Mouse (Mus musculus): ENCODE results near the gene Tcf7l2.

DNA sequence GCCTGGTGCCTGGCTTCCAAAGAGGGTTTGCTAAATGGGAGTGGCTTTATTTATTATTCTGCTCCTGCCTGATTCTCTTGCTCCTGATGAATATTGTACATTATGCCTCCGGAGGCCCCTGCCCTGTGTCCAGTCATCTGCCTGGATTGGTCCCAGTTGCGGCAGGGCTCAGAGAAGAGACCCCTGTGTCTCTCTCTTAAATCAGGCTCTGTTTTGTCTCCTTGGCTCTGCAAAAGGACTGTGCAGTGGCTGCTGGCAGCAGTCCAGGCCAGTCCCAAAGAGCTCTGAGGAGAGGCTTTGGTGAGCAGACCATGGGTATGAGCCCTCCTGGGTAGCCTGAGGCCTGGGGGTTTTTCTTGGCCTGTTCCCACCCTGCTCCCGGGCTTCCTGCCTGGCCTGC lies 211.6 kb downstream of the Tcf7l2 start:
- TF ChIP-seq CTCF (IDR thresholded peaks at IDR 0.05; ENCODE audit: extremely low read depth, insufficient read length, insufficient replicate concordance, low read depth, low read length): no peak
- no peak for TF ChIP-seq POLR2A (IDR thresholded peaks at IDR 0.05; ENCODE audit: low read depth, low read length)
